Mouse (Mus musculus) heart, adult 11 months (tissue): ENCODE measurements around the gene Prmt1.

Experiments
- DNase-seq: peaks from one replicate; pipeline ENCODE4 v3.0.0; 2022

Gene Prmt1

DNA sequence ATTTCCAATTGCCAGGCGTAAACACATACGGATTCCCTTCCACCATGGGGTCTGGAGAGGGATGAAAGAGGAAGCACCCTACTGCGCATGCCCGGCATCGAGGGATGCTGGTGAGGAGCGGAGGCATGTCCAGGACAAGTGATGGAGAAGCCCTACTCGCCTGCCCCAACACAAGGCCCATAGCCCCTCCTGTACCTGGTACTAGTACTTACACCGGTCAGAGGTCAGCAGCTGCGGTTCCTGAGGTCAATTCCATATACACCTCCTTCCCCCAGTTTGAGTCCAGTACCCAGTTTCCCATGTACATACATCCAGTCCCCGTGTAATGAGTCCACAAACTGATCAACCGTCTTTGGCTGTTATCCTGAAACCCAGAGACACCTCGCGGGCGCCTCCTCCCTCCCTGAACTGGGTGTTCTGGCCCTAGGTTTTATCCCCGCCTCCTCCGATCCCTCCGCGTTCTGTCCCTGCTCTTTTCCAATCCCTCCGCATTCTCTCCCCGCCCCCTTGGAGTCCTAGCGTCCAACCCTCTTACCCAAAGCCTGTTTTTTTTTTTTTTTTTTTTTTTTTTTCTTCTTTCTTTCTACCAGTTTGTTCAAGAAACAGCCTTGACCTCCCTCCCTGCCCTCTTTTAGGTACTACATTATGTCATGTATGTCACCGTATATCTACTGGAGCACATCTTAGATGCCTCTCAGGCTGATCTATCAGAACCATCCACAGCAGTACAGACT lies 11.8 kb downstream of the Prmt1 start, which contains the start of gene Cpt1c:
Cpt1c (minus strand) TSS at position 469 of the 734 bp plus-strand sequence.
- peak; percentile 98 for DNase-seq

DNA sequence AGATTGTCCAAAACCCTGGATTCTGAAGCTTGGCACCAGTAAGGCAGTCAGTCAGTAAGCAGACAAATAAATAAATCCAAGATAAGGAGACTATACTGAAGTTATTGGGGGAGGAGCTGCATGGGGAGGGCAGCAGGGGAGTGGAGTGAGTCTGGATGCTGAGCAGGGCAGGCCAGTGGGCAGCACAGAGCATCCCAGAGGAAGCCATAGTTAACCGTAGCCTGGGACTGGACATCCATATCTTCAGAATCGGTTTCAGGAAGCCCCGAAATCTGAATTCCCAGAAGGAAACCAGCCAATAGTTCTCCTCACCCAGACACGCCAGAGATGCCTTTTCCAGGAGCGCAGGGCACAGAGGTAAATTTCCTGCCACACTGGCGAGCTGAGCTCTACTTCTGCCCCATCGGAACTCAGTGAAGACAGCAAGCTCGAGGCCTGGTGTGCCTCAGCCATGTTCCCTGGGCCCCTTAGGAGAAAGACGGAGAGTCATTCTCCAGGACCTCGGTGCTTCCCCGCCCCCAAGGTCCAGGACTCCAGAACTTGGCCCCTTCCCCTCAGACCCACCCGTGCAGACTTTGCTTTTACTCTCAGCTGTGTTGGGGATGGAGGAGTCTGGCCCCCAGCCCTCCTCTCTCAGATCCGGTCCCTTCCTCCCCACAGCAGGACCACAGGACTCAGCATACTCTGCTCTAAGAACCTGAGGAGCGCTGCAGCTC lies 12.8 kb downstream of the Prmt1 start:
- peak; percentile 93 for DNase-seq

DNA sequence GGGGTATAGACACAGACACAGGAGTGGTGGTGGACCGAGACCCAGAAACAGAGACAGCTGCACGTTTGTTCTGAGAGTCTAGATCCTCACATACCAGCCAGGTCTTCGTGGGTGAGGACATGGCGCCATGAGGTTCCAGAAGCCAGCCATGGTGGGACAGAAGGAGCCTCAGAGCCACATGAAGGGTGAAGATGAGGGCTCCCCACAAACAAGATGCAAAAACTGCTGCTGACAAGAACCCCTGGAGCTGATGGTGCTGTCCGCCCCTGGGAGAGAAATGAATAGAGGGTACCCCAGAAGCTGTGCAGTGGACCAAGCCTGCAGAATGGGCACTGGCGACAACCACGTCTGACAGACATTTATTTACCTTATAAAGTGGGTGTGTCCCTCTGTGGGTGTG lies 15.2 kb downstream of the Prmt1 start:
- peak; percentile 91 for DNase-seq

DNA sequence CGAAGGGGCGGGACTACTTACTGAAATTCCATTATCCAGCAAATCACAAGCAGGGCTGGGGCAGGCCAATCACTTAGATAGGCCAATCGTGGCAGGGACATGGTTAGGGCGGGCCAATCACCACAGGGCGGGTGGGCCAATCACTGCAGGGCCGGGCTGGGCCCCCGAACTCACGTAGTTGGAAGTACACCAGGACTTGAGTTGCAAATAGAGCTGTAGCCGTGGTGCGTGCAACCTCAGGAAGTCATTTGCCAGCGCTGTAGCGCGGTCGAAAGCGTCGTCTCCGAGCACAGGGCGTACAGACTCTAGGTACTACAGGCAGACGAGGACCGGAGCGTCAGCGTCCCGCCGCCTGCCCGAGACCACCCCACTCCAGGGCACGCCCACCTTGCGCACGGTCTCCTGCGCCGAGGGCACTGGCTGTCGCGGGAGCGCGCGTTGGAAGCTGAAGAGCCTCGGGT lies 16.1 kb downstream of the Prmt1 start:
- peak; percentile 99 for DNase-seq

DNA sequence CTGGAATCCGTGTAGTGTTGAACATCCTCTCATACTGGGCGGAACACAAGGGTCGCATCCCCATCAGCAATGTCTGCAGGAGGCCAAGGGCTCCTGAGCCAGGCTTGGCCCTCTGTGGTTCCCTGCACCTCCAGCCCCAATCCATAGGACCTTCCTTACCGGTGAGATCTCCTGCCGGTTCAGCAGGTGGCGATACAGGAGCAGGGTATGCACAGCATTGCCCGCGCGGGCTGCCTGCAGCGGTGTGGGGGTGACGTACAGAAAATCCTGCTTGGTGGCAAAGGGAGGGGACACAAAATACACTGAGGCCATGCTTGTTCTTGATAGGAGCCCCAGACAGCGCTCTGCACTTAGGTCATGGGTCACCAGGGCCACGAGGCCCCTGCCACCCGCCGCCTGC lies 19.7 kb downstream of the Prmt1 start:
- no peak for DNase-seq

DNA sequence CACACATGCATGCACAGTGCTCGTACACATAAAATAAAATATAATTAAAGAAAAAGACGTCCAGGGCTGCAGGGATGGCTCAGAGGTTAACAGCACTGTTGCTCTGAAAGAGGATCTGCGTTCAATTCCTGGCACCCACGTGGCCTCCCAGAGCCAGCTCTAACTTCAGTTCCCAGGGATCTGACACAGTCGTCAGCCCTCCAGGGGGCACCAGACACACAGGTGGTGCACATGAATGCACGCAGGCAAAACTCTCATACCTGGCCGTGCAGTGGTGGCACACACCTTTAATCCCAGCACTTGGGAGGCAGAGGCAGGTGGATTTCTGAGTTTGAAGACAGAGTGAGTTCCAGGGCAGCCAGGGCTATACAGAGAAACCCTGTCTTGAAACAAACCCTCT lies 20.4 kb downstream of the Prmt1 start:
- no peak for DNase-seq

DNA sequence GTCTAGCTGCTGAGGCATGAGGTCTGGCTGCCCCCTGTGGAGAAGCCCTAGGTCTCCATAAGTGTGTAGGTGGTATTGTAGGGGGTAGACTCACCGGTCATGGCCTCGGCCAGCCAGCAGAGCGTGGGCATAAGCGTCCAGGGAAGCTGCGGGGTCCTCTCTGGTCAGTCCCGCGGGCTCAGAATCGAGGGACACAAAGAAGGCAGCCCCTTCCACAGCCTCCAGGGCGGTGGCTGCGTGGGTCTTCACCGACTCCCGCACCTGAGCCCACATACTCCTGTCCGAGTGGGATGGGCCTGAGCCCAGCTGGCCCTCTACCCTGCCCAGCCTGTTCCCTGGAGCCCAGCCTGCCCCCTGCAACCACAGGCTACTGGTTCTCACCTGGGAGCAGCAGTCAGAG lies 21.4 kb downstream of the Prmt1 start:
- peak; percentile 92 for DNase-seq

DNA sequence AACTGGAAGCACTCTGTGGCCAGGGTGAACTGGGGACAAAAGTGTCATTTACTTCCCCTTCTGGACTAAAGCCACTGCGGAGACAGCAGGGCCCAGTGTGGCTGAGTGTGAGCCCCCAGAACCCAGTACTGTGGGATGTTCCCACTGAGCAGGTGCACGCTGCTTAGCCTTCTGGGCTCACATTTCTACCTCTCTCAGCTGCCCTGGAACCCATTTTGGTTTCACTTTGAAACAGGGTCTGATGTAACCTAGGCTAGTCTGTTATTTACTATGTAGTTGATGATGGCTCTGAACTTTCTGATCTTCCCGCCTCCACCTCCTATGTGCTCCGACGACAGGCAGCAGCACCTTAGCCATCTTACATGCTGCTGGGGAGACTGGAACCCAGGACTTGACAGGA lies 23.5 kb downstream of the Prmt1 start:
- no peak for DNase-seq

DNA sequence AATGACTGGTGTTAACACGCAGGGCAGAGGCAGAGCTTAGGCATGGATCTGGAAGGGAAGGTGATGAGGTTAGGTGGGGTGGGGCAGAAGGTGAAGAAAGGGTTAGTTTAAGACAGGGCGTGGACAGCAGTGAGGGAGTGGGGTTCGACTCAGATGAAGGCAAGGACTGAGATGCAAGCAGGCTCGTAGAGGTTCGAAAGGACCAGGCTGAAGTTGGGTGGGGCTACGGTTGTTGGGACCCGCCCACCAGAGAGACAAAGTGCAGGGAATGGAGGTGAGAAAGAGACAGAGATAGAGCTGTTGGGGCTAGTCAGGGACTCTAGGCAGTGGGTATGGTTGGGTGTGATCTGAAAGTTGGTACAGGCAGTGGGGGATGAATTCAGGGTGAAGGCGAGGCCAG lies 24.0 kb downstream of the Prmt1 start:
- DNase-seq: no peak

DNA sequence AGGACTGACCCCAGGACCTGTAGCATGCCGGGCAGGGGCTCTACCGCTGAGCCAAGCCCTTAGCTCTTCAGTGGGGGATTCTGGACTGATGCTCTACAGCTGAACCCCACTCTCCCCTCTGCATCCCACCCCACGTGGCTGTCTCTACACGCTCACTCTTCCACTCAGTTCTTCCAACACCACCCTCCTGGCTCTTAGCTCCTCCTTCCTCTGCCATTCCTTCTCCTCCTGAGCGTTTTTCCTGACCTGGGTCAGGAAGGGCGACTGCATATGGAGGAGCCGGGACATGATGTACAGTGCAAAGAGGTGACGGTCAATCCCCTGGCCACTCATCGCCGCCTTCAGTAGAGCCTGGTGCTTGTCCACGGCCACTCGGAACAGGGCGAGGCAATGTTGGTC lies 25.9 kb downstream of the Prmt1 start:
- peak; percentile 92 for DNase-seq

DNA sequence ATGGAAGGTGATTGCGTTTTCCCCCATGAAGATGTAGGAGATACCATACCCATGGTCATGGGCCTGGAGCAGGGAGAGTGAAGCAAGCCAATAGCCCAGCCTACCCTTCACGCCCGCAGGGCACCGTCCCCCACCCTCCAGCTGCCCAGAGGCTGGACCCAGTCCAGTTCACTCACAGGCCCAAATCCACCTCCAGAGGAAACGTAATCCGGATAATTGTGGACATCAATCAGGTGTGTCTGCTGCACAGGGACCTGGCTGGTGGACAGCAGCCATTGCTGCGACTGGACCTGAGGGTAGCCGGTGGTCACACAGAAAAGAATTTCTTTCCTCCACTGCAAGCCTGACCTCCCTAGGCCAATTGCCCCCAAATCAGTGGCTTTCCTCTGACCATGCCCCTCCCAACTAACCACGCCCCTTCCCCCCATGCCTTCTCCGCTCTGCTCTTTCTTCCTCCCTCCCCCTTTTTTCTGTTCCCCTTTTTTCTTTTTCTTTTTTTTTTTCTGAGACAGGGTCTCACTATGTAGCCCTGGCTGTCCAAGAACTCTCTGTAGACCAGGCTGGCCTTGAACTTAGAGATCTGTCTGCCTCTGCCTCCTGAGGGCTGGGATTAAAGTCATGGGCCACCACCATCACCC lies 26.4 kb downstream of the Prmt1 start:
- peak; percentile 91 for DNase-seq

DNA sequence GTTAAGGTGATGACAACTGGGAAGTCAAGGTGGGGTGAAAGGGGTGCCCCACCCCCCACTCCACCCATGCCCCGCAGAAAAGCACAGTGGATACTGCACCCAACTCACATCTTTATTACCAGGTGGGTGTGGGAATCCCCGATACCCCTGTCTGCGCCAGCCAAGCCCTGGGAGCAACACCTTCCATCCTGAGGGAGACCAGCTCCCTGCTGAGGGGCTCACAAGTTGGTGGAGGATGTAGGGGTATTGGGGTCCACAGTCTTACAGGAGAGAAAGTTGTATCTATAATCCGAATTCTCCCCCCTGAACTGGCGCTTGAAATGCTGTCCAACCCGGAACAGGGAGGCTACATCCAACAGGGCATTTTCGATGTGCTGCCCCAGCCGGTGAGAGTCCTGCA lies 27.1 kb downstream of the Prmt1 start:
- peak; percentile 93 for DNase-seq

DNA sequence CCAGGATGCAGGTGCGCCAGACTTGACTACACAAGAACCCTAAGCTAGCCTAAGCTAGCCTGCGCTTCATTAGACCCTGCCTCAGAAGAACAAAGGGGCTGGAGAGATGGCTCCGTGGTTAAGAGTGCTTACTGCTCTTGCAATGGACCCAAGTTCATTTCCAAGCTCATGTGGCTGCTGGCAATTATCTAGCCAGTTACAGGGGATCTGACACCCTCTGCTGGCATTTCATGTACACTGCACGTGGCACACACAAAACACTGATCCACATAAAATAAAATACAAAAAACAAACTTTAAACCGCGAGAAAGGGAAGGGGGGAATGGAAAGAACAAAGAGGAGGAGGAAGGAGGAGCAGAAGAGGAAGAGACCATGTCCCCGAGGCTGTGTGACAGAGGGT lies 28.2 kb downstream of the Prmt1 start:
- DNase-seq: no peak

DNA sequence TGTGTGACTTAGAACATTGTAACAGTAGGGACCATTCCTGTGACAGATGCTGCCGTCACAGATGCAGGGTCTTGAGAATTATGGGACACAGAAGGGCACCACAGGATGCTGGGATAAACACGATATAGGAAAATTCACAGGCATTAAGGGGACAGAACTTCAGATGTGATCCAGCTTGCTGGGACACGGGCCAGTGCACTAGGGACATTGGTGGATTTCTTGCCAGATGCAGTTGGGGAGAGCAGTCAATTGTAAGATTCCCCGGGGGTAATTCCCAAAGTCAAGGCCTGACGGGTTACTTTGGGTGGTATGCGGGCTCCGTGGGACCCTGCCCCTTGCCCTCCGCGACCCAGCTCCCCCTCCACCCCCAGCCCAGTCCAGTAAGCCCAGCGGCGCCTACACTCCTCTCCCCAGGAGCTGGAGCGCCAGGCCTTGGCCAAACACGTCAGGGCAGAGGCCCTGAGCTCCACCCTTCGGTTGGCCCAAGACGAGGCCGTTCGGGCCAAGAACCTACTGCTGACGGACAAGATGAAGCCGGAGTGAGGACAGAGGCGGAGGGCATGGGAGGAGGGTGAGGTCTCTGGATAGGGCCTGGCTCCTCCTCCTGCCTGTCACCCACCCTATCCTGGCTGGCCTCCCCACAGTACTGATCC lies 29.1 kb downstream of the Prmt1 start:
- peak; percentile 99 for DNase-seq

DNA sequence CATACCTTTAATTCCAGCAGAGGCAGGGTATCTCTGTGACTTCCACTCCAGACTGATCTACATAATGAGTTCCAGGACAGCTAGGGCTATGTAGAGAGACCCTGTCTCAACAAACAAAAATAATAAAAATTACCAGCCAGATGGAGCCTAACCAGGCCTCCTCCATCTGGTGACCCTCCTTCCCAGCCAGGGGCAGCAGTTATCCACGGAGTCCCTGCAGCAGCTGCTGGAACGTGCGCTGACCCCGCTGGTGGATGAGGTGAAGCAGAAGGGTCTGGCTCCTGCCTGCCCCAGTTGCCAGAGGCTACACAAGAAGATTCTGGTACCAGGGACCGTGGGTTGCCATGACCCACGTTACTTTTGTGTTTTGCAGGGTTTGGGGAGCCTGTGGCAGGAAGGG lies 30.1 kb downstream of the Prmt1 start:
- peak; percentile 83 for DNase-seq

DNA sequence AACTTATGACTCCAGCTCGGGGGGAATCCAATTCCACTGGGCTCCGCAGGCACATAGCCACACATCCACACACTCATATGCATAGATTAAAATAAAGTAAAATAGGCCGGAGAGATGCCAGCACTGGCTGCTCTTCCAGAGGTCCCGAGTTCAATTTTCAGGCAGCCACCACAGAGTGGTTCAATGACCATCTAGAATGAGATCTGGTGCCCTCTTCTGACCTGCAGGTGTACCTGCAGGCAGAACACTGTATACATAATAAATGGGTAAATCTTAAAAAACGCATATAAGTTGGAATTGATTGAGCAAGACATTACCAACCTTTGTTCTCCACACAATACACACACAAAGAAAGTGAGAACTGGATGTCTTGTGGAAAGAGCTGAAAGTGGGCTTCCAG lies 30.7 kb downstream of the Prmt1 start:
- DNase-seq: no peak

DNA sequence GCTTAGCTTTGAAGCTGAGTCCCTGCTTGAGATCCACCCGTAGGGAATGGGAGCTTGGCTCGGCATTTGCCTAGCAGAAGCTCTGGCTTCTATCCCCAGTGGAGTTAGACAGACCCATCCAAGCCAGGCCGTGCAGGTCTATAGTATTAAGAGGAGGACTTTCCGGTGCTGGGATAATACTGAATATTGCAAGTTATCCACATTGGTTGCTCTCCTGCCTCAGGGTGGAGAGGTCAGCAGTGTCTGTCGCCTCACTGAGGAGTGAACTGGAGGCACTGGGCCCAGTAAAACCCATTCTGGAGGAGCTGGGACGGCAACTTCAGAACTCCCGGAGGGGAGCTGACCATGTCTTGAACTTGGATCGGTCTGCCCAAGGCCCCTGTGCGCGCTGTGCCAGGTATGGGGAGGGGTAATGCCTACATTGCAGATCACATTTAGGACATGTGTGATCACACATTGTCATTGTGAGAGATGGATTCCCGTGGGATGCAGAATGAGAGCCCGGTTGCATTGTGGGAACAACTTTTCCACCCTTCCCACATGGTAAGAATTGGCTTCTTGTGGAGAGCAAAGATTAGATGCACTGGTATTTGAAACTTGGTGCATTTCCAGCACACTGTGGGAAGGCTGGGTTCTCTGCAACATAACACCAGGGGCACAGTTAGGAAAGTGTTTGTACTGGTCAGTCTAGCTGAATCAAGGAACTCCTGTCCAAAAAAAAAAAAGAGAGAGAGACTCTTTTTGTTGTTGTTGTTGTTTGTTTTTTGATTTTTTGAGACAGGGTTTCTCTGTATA lies 32.1 kb downstream of the Prmt1 start:
- peak; percentile 90 for DNase-seq

DNA sequence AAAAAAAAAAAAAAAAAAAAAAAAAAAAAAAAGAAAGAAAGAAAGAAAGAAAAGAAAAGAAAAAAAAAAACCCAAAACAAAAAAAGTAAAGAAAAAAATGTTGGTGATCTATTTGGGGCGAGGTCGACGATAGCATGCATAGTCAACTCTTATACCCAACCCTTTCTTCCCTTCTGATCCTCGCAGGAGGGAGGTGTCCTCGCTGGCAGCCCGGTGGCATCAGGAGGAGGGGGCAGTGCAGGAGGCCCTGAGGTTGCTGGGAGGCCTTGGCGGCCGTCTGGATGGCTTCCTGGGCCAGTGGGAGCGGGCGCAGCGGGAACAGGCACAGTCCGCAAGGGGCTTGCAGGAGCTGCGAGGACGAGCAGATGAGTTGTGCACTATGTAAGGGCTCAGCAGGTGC lies 32.8 kb downstream of the Prmt1 start:
- peak; percentile 91 for DNase-seq

DNA sequence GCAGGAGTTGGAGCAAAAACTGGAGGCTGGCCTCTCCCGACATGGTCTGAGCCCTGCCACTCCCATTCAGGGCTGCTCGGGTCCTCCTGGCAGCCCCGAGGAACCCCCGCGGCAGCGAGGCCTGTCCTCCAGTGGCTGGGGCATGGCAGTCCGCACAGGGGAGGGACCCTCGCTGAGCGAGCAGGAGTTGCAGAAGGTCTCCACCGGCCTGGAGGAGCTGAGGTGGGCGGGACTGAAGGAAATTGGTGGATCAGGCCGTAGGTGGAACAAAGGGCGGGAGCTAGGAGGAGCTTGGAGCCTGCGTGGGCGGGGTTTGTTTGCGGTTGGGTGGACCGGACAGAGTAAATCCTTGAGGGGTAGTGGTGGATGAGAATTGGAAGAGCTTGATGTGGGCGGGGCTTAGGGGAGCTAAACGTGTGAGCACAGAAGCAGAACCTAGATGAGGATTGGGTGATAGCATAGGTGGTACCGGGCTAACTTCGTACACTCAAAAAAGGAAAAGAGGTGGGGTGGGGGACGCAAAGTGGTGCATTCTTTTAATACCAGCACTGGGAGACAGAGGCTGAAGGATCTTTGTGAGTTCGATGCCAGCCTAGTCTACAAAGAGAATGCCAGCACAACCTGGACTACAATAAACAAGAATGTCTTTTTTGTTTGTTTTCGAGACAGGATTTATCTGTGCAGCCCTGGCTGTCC lies 33.6 kb downstream of the Prmt1 start:
- peak; percentile 100 for DNase-seq

DNA sequence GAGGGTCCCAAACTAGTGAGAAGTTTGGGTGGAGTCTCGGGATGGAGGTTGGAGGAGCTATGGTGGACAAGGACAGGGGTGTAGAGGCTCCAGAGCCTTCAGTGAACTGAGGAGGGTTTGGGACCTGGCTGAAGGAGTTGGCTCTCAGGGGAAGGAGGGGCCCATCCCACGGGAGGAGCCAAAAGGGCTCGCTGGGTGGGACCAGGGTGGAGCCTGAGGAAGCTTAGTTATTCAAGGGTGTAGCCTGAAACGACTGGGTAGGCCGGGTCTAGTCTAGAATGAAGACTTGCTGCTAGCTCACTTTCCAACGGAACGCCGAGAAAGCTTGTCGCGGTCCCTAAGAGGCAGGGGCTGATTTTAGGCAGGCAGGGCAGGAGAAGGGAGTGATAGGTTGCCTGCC lies 34.4 kb downstream of the Prmt1 start:
- DNase-seq: peak; percentile 98

DNA sequence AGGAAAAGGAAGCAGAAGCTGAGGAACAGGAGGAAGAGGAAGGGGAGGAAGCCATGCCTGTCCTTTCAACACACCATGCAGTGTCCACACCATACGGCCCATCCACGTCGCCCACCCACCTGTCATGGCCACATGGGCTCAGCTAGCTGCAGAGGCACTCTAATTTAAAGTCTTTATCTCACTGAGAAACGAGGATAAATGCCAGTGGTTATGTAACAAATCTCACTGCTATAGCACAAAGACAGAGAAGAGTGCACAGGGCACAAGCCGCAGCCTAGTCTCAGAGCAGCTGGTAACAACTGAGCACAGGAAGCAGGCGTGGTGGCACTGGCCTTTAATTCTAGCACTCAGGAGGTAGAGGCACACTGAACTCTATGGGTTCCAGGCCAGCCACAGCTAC lies 36.4 kb downstream of the Prmt1 start:
- DNase-seq: peak; percentile 66

DNA sequence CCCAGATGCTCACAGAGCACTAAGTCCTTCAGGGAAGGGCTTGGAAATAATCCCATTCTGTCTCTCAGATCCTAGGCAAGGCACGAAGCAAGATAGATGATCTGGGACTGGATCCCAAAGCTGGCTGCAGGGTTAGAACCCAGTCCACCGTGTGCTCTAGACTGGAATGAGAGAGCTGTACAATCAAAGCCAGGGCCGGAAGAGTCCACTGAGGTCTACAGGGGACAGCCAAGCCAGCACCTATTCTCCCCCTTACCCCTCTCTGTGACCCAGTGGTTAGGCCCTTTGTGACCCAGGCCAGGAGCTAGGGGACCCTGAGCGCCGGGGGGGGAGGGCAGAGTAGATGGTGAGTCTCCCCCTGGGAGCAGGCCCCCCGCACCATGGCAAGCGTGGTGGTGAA lies 43.5 kb downstream of the Prmt1 start, which contains the start of gene Tsks:
Tsks (plus strand) TSS at position 301 of the 400 bp plus-strand sequence.
- no peak for DNase-seq
